Mouse (Mus musculus): ENCODE measurements around the gene Efcab8. TPM values are rescaled to one million over a fixed set of nuclear protein-coding genes. Genes with fewer than 3 reads are reported as not detected.
"Not testable (repeated sequence)": the region's sequence is repeated elsewhere in the genome, so short reads cannot be mapped to it uniquely, and the experiment has no call there.

The Efcab8 gene
- polyA plus RNA-seq, 2 experiments, result 0.08 to 0.09 TPM

DNA sequence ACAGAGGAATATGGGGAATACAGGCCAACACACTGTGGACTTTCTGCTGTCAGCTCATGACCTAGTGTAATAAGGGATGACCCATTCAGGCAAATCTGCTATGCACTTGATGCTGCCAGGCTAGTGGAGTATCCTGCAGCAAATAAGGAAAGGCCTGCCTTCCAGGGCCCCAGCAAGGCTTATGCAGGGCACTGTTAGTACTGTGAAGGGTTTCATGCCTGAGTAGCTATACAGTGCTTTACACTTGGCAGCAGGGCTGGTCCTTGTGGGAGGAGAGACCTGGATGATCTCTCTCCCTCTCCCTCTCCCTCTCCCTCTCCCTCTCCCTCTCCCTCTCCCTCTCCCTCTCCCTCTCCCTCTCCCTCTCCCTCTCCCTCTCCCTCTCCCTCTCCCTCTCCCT lies 13.6 kb downstream of the Efcab8 start:
- Histone ChIP-seq H3K9me3 (ENCODE audit: control insufficient read depth, low read length) (no peaks in the 10 kb centered on the region), H3K4me2 (ENCODE audit: low read depth) (no peak overlapping the region), H3K4me1 (replicated peaks; ENCODE audit: control insufficient read depth in 2 of 2, insufficient read depth in 2 of 2, low read length in 1 of 2) (no peaks in the 10 kb centered on the region), H3K4me3 (ENCODE audit: insufficient read depth in 1 of 2, low read depth in 2 of 2, low read length in 2 of 2) (no peak overlapping the region), H3K9ac (replicated peaks) (no peak overlapping the region), H3K27me3 (ENCODE audit: control insufficient read depth, insufficient read depth, low read length) (no peaks in the 10 kb centered on the region), H3K36me3 (replicated peaks; ENCODE audit: control insufficient read depth, insufficient read depth, low read depth) (no peaks in the 10 kb centered on the region), H3K27ac (no peak overlapping the region)
- TF ChIP-seq EP300 (IDR thresholded peaks at IDR 0.05; ENCODE audit: low read depth) (no peak), CTCF (IDR thresholded peaks at IDR 0.05; ENCODE audit: low read depth) (no peak)
- ATAC-seq (ENCODE audit: insufficient read depth) (no peak), DNase-seq (ENCODE audit: low read depth in 3 of 3, low spot score in 3 of 3) (no peak)

DNA sequence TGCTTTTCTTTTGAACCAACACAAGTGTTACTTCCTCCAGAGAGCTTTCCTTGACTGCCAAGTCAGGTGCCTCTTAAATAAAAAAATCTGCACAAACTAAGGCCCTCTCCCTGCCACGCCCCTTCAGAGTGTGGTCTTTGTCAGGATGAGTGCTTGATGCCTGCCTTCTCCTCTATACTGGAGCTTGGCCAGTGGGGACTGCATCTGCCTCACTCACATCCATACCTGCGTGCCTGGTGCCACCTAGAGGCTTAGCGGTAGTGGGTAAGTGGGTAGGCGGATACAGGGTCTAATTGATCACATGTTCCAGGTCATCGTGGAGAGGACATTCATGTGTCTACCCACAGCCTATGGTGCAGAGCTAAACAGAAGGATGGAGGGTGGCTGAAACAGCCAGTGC lies 15.4 kb downstream of the Efcab8 start:
- H3K27ac ChIP-seq, result no peak overlapping the region
- H3K4me3 ChIP-seq (ENCODE audit: insufficient read depth in 1 of 2, low read depth in 2 of 2, low read length in 2 of 2), result no peak overlapping the region
- no peaks in the 10 kb centered on the region for H3K27me3 ChIP-seq (ENCODE audit: control insufficient read depth, insufficient read depth, low read length)
- H3K9me3 ChIP-seq (ENCODE audit: control insufficient read depth, low read length), result no peaks in the 10 kb centered on the region
- H3K9ac ChIP-seq (replicated peaks), result no peak overlapping the region
- no peaks in the 10 kb centered on the region for H3K4me1 ChIP-seq (replicated peaks; ENCODE audit: control insufficient read depth in 2 of 2, insufficient read depth in 2 of 2, low read length in 1 of 2)
- no peak for ATAC-seq (ENCODE audit: insufficient read depth)
- peak in 1 of 3 experiments; percentile 12 for DNase-seq (ENCODE audit: low read depth in 3 of 3, low spot score in 3 of 3)
- no peaks in the 10 kb centered on the region for H3K36me3 ChIP-seq (replicated peaks; ENCODE audit: control insufficient read depth, insufficient read depth, low read depth)
- H3K4me2 ChIP-seq (ENCODE audit: low read depth), result no peak overlapping the region
- 38% methylated on average over 5 of the region's 5 CpGs for WGBS (ENCODE audit: insufficient replicate concordance)
- TF ChIP-seq EP300 (IDR thresholded peaks at IDR 0.05; ENCODE audit: low read depth) (no peak), CTCF (IDR thresholded peaks at IDR 0.05; ENCODE audit: low read depth) (peak; percentile 67)

DNA sequence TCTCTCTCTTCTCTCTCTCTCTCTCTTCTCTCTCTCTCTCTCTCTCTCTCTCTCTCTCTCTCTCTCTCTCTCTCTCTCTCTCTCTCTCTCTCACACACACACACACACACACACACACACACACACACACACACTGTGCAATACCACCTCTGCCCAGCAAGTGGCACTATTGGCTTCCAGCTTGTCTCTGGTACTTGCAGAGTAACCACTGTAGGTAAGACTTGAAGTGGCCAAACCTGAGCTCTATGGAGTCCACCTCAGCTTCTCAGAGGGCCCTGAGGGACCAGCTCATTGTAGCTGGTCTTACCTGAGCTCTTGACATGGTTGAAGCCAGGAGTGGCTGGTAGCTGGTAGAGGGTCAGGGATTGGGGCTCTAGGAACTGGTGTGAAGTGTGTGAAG lies 27.7 kb downstream of the Efcab8 start:
- DNase-seq (ENCODE audit: low read depth in 3 of 3, low spot score in 3 of 3), result peak in 1 of 3 experiments; percentile 19
- not testable (repeated sequence) for ATAC-seq (ENCODE audit: insufficient read depth)

DNA sequence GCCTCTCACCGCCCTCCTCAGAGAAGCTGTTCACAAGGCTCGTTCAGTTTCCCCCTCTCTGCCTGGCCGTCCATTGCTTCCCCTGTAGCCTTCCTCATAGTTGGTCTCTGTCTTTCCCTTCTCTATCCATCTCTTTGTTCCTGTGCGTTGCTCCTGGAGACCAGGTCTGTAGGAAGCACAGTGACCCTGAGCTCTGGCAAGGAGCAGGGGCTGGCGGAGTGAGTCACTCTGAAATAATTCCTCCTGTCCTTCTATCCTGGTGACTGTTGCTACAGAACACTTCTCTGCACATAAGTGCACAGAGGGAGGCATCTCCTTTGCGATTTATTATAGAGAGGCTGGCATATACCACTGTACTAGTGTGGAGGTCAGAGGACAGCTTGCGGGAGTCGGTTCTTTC lies 28.4 kb downstream of the Efcab8 start:
- no peak overlapping the region for H3K4me2 ChIP-seq (ENCODE audit: low read depth)
- H3K4me1 ChIP-seq (replicated peaks; ENCODE audit: control insufficient read depth in 2 of 2, insufficient read depth in 2 of 2, low read length in 1 of 2), result no peaks in the 10 kb centered on the region
- TF ChIP-seq CTCF (IDR thresholded peaks at IDR 0.05; ENCODE audit: low read depth) (no peak), EP300 (IDR thresholded peaks at IDR 0.05; ENCODE audit: low read depth) (no peak)
- DNase-seq (ENCODE audit: low read depth in 3 of 3, low spot score in 3 of 3) (no peak), ATAC-seq (ENCODE audit: insufficient read depth) (no peak)
- WGBS (ENCODE audit: insufficient replicate concordance), result 71% methylated on average over 8 of the region's 8 CpGs
- no peak overlapping the region for H3K4me3 ChIP-seq (ENCODE audit: insufficient read depth in 1 of 2, low read depth in 2 of 2, low read length in 2 of 2)
- H3K27me3 ChIP-seq (ENCODE audit: control insufficient read depth, insufficient read depth, low read length), result no peaks in the 10 kb centered on the region
- no peak overlapping the region for H3K27ac ChIP-seq
- H3K9me3 ChIP-seq (ENCODE audit: control insufficient read depth, low read length), result no peaks in the 10 kb centered on the region
- no peaks in the 10 kb centered on the region for H3K36me3 ChIP-seq (replicated peaks; ENCODE audit: control insufficient read depth, insufficient read depth, low read depth)
- H3K9ac ChIP-seq (replicated peaks), result no peak overlapping the region

More for the DNA sequence above, 27.7 kb downstream of the Efcab8 start:
- H3K9me3 ChIP-seq (ENCODE audit: control insufficient read depth, low read length); H3K27ac ChIP-seq; H3K4me1 ChIP-seq (replicated peaks; ENCODE audit: control insufficient read depth in 2 of 2, insufficient read depth in 2 of 2, low read length in 1 of 2); H3K36me3 ChIP-seq (replicated peaks; ENCODE audit: control insufficient read depth, insufficient read depth, low read depth); H3K4me2 ChIP-seq (ENCODE audit: low read depth); H3K9ac ChIP-seq (replicated peaks); H3K27me3 ChIP-seq (ENCODE audit: control insufficient read depth, insufficient read depth, low read length); H3K4me3 ChIP-seq (ENCODE audit: insufficient read depth in 1 of 2, low read depth in 2 of 2, low read length in 2 of 2): not testable (repeated sequence)
- peak; percentile 78 for TF ChIP-seq CTCF (IDR thresholded peaks at IDR 0.05; ENCODE audit: low read depth)

DNA sequence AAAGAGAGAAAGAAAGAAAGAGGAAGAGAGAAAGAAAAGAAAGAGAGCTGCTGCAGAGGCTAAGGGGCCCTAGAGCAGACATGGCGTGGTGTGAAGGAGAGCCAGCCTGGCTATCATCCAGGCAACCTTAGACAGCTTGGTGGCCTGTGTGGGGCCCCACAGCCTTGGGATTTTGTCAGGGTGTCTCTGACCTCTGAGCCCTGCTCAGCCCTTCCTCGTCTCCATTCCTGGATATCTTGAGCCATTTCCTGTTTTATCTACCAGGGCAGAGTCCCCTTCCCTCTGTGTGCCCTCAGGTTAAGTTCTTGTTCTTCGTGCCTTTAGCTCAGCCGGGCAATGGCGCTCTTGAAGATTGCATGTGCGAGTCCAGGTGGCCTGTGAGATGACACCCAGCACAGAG lies 29.1 kb downstream of the Efcab8 start:
- no peak for ATAC-seq (ENCODE audit: insufficient read depth)
- Histone ChIP-seq H3K4me3 (ENCODE audit: insufficient read depth in 1 of 2, low read depth in 2 of 2, low read length in 2 of 2) (no peak overlapping the region), H3K4me1 (replicated peaks; ENCODE audit: control insufficient read depth in 2 of 2, insufficient read depth in 2 of 2, low read length in 1 of 2) (no peaks in the 10 kb centered on the region), H3K9me3 (ENCODE audit: control insufficient read depth, low read length) (no peaks in the 10 kb centered on the region), H3K27ac (no peak overlapping the region), H3K4me2 (ENCODE audit: low read depth) (no peak overlapping the region), H3K36me3 (replicated peaks; ENCODE audit: control insufficient read depth, insufficient read depth, low read depth) (no peaks in the 10 kb centered on the region), H3K27me3 (ENCODE audit: control insufficient read depth, insufficient read depth, low read length) (no peaks in the 10 kb centered on the region), H3K9ac (replicated peaks) (no peak overlapping the region)
- no peak for DNase-seq (ENCODE audit: low read depth in 3 of 3, low spot score in 3 of 3)
- WGBS (ENCODE audit: insufficient replicate concordance), result 65% methylated on average over 6 of the region's 6 CpGs
- TF ChIP-seq CTCF (IDR thresholded peaks at IDR 0.05; ENCODE audit: low read depth), result no peak
- TF ChIP-seq EP300 (IDR thresholded peaks at IDR 0.05; ENCODE audit: low read depth), result no peak

DNA sequence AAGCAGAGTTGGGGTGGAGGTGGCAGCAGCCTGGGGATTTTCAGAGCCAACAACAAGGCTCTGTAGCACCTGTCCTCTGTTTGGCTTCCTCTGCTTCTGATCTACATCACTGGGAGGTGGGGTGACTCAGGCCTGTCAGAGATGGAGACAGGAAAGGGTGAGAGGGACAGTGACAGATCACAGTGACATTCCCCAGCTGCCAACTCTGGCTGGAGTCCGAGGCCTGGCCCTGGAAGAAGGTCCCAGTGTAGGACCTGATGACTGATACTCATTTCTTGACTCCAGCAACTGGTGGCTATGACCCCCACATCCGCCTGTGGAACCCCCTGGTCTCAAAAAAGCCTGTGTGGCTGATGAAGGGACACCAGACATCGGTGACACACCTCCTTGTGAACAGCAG lies 30.2 kb downstream of the Efcab8 start:
- TF ChIP-seq CTCF (IDR thresholded peaks at IDR 0.05; ENCODE audit: low read depth), result no peak
- no peak for TF ChIP-seq EP300 (IDR thresholded peaks at IDR 0.05; ENCODE audit: low read depth)
- H3K9ac ChIP-seq (replicated peaks), result no peak overlapping the region
- no peak overlapping the region for H3K27ac ChIP-seq
- no peaks in the 10 kb centered on the region for H3K9me3 ChIP-seq (ENCODE audit: control insufficient read depth, low read length)
- H3K4me3 ChIP-seq (ENCODE audit: insufficient read depth in 1 of 2, low read depth in 2 of 2, low read length in 2 of 2), result no peak overlapping the region
- H3K27me3 ChIP-seq (ENCODE audit: control insufficient read depth, insufficient read depth, low read length), result no peaks in the 10 kb centered on the region
- DNase-seq (ENCODE audit: low read depth in 3 of 3, low spot score in 3 of 3), result no peak
- WGBS (ENCODE audit: insufficient replicate concordance), result 38% methylated on average over 3 of the region's 3 CpGs
- H3K36me3 ChIP-seq (replicated peaks; ENCODE audit: control insufficient read depth, insufficient read depth, low read depth), result no peaks in the 10 kb centered on the region
- ATAC-seq (ENCODE audit: insufficient read depth), result no peak
- no peaks in the 10 kb centered on the region for H3K4me1 ChIP-seq (replicated peaks; ENCODE audit: control insufficient read depth in 2 of 2, insufficient read depth in 2 of 2, low read length in 1 of 2)
- no peak overlapping the region for H3K4me2 ChIP-seq (ENCODE audit: low read depth)

Measured in liver, embryonic 14.5 days (tissue).